Mouse (Mus musculus): Measurements from ENCODE around the gene Tsc22d4. TPM values are rescaled to one million over a fixed set of nuclear protein-coding genes. Genes with fewer than 3 reads are reported as not detected.

The Tsc22d4 gene
- polyA plus RNA-seq, 1 experiment from 2014 or later, result 61.1 TPM

DNA sequence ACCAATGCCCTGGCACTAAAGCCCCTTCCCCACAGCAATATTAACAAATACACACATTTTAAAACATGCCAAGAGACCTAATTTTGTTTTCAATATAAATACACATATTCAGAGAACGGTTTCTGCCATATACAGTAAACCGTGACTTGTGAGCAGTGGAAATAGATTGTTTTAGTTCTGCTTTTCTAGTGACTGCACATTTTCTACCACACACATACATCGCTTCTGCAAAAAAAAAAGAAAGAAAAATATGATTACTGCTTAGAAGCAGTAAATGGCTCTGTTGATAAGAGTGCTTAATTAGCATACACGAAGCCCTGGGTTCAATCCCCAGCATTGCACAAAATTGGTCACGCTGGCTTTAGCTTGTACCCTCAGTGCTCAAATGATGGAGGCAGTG, 21.7 kb upstream of the Tsc22d4 start:
- Histone ChIP-seq H3K36me3 (peaks cover 2% of the 10 kb centered on the region; the same call in 1 of the 2 replicates), H3K4me1 (replicated peaks) (peaks cover 3% of the 10 kb centered on the region; the same call in 1 of the 2 replicates), H3K9ac (no peak overlapping the region), H3K27ac (no peak overlapping the region), H3K4me3 (no peak overlapping the region), H3K27me3 (0 out of 2 replicates have a peak, but pooled peaks cover 3% of the 10 kb centered on the region), H3K9me3 (no peaks in the 10 kb centered on the region), H3K4me2 (no peak overlapping the region)
- 95% methylated on average over 5 of the region's 5 CpGs for WGBS
- no peak for ATAC-seq (ENCODE audit: low FRiP score)

DNA sequence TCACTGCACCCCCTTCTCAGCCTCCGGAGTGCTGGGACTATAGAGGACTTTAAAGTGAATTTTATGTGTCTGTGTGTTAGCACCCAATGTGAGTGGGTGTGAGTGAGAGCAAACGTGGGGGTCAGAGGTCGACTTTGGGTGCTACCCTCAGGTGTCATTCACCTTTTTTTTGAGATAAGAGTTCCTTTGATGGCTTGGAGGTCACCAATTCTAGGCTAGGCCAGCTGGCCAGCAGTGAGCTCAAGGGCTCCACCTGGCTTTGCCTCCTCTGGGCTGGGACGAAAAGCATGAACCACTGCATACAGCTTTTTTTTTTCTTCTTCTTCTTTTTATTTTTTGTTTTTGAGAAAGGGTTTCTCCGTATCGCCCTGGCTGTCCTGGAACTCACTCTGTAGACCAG, 18.8 kb upstream of the Tsc22d4 start:
- 77% methylated on average over 6 of the region's 6 CpGs for WGBS
- ATAC-seq (ENCODE audit: low FRiP score), result no peak
- Histone ChIP-seq H3K4me1 (replicated peaks) (peaks cover 9% of the 10 kb centered on the region), H3K27ac (no peak overlapping the region), H3K4me3 (no peak overlapping the region), H3K27me3 (0 out of 2 replicates have a peak, but pooled peaks cover 3% of the 10 kb centered on the region), H3K9me3 (no peaks in the 10 kb centered on the region), H3K4me2 (no peak overlapping the region), H3K36me3 (peaks cover 29% of the 10 kb centered on the region), H3K9ac (no peak overlapping the region)

DNA sequence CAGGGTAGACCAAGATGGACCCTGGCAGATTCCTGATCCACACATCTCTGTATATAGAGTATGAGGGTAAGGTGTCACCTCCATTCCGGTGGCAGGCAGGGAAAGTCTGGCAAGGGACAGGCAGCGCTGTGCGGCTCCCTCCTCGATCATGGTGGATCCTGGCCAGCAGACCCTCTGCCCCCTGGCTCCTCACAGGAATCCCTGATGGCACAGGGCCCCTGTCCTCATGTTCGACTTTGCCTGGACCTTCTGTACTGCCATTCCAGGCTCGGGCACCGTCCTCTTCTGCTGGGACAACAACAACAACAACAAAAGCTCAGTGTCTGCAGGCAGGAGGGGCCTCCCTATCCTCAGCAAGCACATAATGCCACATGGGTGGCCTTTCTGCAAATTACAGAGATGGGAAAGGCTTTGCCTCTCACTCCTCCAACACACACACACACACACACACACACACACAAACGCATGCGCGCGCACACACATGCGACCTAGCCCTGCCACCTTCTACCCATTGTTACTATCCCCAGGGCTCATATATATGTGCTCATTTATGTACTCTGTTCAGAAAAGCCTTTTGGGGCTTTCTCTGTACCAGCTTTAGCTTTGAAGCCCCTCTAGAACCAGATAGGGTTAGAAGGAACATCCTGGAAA, 11.8 kb upstream of the Tsc22d4 start:
- peak overlapping the region; percentile 99 for H3K27ac ChIP-seq
- peak; percentile 79 for ATAC-seq (ENCODE audit: low FRiP score)
- peaks cover 70% of the 10 kb centered on the region for H3K4me1 ChIP-seq (replicated peaks)
- 28% methylated on average over 12 of the region's 12 CpGs for WGBS
- peak overlapping the region; percentile 52 for H3K4me2 ChIP-seq
- no peaks in the 10 kb centered on the region for H3K27me3 ChIP-seq
- H3K9ac ChIP-seq, result peak overlapping the region; percentile 62
- peak overlapping the region; percentile 31 for H3K4me3 ChIP-seq
- H3K9me3 ChIP-seq, result no peaks in the 10 kb centered on the region
- peaks cover 77% of the 10 kb centered on the region for H3K36me3 ChIP-seq

DNA sequence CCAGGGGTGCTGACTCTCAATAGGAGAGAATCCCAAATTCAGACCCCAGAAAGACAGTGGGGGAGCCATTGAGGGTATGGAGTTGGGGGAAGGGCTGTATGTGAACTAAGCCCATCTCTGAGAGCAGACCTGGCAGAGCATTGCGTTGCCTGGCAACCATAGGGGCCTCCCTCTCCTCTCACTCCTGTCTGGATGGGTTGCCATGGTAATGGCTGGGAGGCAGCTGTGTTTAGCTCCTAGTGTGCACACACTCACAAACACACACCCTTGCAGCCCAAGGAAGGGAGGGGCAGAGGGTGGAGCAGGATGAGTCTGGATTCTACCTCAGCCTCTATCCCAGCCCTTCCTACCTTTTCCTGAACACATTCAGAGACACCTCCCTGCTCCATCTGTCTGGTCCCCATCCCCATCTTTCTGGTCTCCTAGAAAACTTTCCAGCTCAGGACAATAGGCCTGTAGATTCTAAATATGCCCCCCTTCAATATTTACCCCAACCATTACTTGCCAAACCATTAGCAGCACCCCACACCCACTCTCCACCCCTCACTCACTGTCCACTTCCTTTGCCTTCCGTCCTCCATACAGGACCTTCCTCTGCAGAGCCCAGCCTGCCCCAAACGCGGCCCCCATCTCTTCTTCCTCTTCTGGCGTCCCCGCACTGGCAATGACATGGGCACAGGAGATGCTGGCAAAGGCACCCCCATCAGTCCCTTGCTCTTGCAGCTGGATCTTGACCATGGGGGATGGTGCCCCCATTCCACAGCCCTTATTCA, 11.1 kb upstream of the Tsc22d4 start:
- Histone ChIP-seq H3K27ac (peak overlapping the region; percentile 99), H3K9me3 (no peaks in the 10 kb centered on the region), H3K4me1 (replicated peaks) (peaks cover 77% of the 10 kb centered on the region), H3K9ac (peak overlapping the region; percentile 76), H3K36me3 (peaks cover 71% of the 10 kb centered on the region), H3K27me3 (no peaks in the 10 kb centered on the region), H3K4me3 (peak overlapping the region; percentile 31), H3K4me2 (peak overlapping the region; percentile 52)
- peak; percentile 96 for ATAC-seq (ENCODE audit: low FRiP score)
- WGBS, result 46% methylated on average over 6 of the region's 6 CpGs

DNA sequence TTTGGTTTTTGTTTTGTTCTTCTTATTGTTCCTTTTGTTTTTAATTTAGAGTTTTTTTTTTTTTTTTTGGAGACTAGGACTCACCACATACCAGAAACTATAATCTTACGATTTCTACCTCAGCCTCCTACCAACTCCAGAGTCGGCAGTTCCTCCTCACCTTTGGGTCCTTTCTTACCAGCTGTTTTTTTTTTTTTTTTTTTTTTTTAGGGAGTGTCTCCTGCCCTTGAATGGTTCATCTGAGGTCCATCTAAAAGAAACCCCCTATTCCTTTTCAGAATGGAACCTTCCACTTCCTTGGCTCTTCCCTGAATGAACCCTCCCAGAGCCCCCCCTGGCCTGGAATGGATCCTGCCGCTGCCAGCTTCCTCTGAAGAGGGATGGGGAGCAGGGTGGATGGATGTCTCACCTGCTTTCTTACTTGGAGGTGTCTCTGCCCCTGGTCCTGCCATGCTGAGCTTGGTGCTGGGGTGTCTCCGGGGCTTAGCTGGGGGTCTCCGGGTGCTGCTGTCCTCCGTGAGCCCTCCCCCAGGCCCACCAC, 8.1 kb upstream of the Tsc22d4 start:
- peaks cover 42% of the 10 kb centered on the region for H3K36me3 ChIP-seq
- H3K4me1 ChIP-seq (replicated peaks), result peaks cover 78% of the 10 kb centered on the region
- H3K27ac ChIP-seq, result peak overlapping the region; percentile 91
- 0 out of 2 replicates have a peak overlapping the region, but pooled peaks have one; percentile 67 for H3K4me3 ChIP-seq
- peak overlapping the region; percentile 94 for H3K4me2 ChIP-seq
- 84% methylated on average over 6 of the region's 6 CpGs for WGBS
- H3K9me3 ChIP-seq, result no peaks in the 10 kb centered on the region
- ATAC-seq (ENCODE audit: low FRiP score), result no peak
- no peaks in the 10 kb centered on the region for H3K27me3 ChIP-seq
- peak overlapping the region; percentile 93 for H3K9ac ChIP-seq

DNA sequence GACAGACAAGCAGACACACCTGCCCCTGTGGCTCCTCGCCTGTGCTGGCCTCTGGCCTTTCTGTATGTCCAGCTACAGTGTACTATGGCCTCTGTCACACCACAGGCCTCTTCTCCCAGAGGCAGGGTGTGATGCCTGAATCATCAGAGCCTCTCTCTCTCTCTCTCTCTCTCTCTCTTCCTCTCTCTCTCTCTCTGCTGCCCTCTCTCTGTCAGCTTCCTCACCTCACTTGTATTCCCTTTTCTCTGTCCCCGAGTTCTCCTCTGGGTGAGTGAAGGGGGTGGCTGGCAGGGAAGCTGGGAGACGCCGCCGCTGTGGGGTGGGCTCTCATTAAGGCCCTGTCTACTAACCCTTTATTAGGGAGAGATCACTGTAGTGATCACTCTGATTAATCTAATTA, 7.0 kb upstream of the Tsc22d4 start:
- ATAC-seq (ENCODE audit: low FRiP score), result no peak
- peak overlapping the region; percentile 67 for H3K4me3 ChIP-seq
- H3K9me3 ChIP-seq, result no peaks in the 10 kb centered on the region
- peak overlapping the region; percentile 94 for H3K4me2 ChIP-seq
- H3K9ac ChIP-seq, result peak overlapping the region; percentile 93
- peaks cover 33% of the 10 kb centered on the region for H3K36me3 ChIP-seq
- peak overlapping the region; percentile 91 for H3K27ac ChIP-seq
- no peaks in the 10 kb centered on the region for H3K27me3 ChIP-seq
- 35% methylated on average over 5 of the region's 5 CpGs for WGBS
- peaks cover 69% of the 10 kb centered on the region for H3K4me1 ChIP-seq (replicated peaks)

DNA sequence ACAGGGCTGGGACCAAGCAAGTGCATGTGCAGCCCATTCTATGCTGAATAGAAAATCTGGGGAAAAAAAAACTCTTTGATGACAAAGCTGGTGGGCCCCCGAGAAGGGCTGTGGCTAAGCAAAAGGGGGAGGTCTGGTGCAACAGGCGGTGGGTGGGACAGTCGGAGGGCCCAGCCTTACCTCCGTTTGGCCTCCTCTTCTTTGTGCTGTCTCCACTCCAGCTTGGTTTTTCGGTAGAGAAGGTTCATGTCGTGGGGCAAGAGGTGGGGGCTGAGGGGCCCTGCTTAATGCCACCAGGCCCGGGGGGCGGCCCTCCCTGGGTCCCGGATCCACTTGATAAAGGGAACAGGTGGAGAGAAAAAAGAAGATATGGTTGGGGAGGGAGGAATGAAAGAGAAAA, 6.1 kb upstream of the Tsc22d4 start:
- H3K4me3 ChIP-seq, result peak overlapping the region; percentile 67
- H3K4me1 ChIP-seq (replicated peaks), result peaks cover 60% of the 10 kb centered on the region
- no peaks in the 10 kb centered on the region for H3K9me3 ChIP-seq
- peak overlapping the region; percentile 94 for H3K4me2 ChIP-seq
- WGBS, result 31% methylated on average over 9 of the region's 9 CpGs
- peak overlapping the region; percentile 91 for H3K27ac ChIP-seq
- H3K27me3 ChIP-seq, result no peaks in the 10 kb centered on the region
- ATAC-seq (ENCODE audit: low FRiP score), result no peak
- peaks cover 30% of the 10 kb centered on the region for H3K36me3 ChIP-seq
- H3K9ac ChIP-seq, result peak overlapping the region; percentile 93

DNA sequence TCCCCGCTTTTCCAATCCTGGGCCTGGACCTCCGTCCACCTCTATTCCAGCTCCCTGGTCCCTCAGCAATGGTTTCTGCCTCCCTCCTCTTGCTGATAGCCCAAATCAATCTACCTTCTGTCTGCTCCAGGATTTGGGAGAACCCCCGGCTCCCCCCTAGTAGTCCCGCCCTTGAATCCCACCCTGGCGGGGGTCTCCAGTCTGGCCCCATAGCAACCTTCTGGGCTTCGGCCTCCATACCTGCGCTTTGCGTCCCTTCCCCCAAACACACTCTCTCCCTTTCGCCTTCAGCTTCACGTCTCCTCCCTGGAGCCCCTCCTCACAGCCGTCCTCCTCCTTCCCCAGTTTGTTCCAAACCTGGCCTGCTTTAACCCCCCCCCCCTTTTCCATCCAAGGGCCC, 5.0 kb upstream of the Tsc22d4 start:
- Histone ChIP-seq H3K4me3 (peak overlapping the region; percentile 67), H3K36me3 (peaks cover 22% of the 10 kb centered on the region), H3K9ac (peak overlapping the region; percentile 93), H3K27me3 (no peaks in the 10 kb centered on the region), H3K9me3 (no peaks in the 10 kb centered on the region), H3K27ac (peak overlapping the region; percentile 91), H3K4me2 (peak overlapping the region; percentile 94), H3K4me1 (replicated peaks) (peaks cover 53% of the 10 kb centered on the region)
- 8% methylated on average over 11 of the region's 11 CpGs for WGBS
- ATAC-seq (ENCODE audit: low FRiP score), result peak; percentile 18

DNA sequence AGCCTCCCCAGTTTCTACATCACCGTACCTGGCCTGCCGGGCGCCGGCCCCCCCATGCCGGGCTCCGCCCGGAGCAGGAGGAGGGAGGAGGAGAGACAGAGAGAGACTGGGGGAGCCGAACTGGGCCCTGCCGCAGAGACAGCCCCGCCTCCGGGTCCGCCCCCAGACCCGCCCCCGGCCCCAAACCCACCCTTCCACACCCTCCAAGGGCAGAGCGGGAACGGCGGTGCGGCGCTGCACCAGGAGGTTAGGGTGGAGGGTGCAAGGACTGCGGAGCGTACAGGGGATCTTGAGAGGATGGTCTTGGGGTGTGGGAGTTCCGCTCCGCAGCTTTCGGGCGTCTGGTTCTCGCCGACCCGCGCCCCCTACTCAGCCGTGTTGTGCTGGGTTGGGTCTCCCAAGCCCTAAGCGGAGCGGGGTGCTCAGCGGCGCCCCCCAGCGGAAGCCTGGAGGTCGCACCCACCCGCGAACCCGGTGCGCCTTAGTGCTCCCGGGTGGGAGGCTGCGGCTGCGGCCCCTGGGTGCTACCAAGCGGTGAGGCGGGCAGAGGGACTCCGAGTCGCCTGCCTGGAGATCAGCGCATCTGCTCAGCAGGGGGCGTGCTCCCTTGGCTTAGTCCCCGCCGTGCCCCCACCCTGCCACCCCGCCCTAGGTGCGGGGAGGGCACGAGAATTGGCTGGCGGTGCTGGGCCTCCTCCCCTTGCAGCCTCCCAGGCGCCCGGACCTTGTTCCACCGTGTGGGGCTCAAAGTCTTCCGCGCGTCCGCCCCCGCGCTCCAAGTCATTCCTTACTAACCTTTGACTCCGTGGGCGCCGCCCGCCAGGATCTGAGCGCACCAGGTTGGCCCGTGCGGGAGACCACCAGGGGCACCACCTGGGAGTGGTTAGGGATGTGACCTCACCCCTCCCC, 4.3 kb upstream of the Tsc22d4 start, which contains the start of gene Nyap1:
Nyap1 (minus strand) TSS at position 585 of the 909 bp plus-strand sequence.
- peak within 1 kb of the TSS; percentile 91 for H3K27ac ChIP-seq
- ATAC-seq (ENCODE audit: low FRiP score), result peak; percentile 86
- peak within 1 kb of the TSS; percentile 94 for H3K4me2 ChIP-seq
- no peaks in the 10 kb centered on the region for H3K27me3 ChIP-seq
- H3K4me3 ChIP-seq, result peak within 1 kb of the TSS; percentile 67
- H3K36me3 ChIP-seq, result peaks cover 15% of the 10 kb centered on the region
- H3K4me1 ChIP-seq (replicated peaks), result peaks cover 47% of the 10 kb centered on the region
- WGBS, result under 1% methylated on average over 65 of the region's 71 CpGs
- H3K9ac ChIP-seq, result peak within 1 kb of the TSS; percentile 93
- no peaks in the 10 kb centered on the region for H3K9me3 ChIP-seq

DNA sequence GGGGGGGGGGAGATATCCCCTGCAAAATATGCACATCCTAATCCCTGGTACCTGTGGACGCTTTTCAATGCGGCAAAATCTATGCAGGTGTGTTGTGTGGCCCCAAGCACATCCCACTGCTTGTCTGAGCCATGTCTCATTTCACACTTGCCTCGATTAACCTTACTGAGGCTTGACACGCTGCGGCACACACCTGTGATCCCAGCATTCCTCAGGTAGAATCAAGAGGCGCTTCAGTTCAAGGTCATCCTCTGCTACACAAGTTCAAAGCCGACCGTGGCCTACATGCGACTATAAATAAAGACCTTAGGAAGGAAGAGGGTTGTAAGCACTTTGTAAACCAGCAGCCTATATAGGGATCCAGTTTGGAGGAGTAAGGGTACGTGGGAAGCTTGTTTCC, 3.5 kb upstream of the Tsc22d4 start:
- Histone ChIP-seq H3K27me3 (no peaks in the 10 kb centered on the region), H3K9me3 (no peaks in the 10 kb centered on the region), H3K36me3 (peaks cover 8% of the 10 kb centered on the region), H3K4me3 (0 out of 2 replicates have a peak overlapping the region, but pooled peaks have one; percentile 67), H3K9ac (peak overlapping the region; percentile 93; the same call in 1 of the 2 replicates), H3K4me2 (peak overlapping the region; percentile 94), H3K27ac (no peak overlapping the region), H3K4me1 (replicated peaks) (peaks cover 53% of the 10 kb centered on the region)
- no peak for ATAC-seq (ENCODE audit: low FRiP score)
- WGBS, result 73% methylated on average over 10 of the region's 10 CpGs

DNA sequence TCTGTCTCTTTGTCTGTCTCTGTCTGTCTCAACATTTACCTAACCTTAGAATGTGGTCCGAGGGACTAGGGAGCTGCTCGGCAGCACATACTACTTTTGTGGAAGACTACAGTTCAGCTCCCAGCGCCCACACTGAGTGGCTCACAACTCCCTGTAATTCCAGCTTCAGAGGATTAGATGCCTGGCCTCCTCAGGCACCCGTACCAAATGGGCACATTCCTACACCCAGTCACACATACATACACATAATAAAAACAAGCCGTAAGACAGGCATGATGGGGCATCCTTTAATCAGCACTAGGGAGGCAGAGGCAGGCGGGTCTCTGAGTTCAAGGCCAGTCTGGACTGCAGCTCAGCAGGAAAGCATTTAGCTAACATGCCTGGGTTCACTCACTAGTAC, 2.7 kb upstream of the Tsc22d4 start:
- Histone ChIP-seq H3K4me2 (no peak overlapping the region), H3K4me3 (no peak overlapping the region), H3K27ac (no peak overlapping the region), H3K27me3 (no peaks in the 10 kb centered on the region), H3K9me3 (no peaks in the 10 kb centered on the region), H3K4me1 (replicated peaks) (peaks cover 55% of the 10 kb centered on the region), H3K9ac (no peak overlapping the region), H3K36me3 (peaks cover 2% of the 10 kb centered on the region)
- WGBS, result 91% methylated on average over 6 of the region's 6 CpGs
- ATAC-seq (ENCODE audit: low FRiP score), result no peak
